Mouse (Mus musculus) testis, postnatal 10 days (tissue): ENCODE data around the gene Actn4.
A peak's percentile ranks its signal among the peaks of the same experiment; 100 is the strongest.
"Not testable (repeated sequence)": the region's sequence is repeated elsewhere in the genome, so short reads cannot be mapped to it uniquely, and the experiment has no call there.

ENCODE experiments used
- DNase-seq: peaks from one replicate; pipeline ENCODE4 v3.0.0; 2021; ENCODE audit warnings: low spot score

Actn4 gene

DNA sequence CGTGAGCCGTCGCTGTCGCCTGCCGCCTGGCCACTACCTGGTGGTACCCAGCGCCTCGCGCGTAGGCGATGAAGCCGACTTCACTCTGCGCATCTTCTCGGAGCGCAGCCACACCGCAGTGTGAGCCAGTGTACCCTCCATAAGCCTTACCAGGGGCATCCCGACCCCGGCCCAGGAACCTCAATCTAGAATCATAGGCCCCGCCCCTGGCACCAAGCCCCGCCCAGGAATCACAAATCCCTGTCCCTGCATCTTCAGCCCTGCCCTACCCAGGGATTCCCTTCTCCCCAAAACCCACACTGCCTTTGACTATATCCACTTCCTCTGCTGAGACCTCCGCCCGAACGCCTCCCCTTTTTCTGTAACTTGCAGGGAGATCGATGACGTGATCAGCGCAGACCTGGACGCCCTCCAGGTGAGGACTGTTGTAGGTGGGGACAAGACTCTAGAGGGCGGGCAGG is 73.4 kb downstream of the Actn4 start:
- peak; percentile 71 for DNase-seq

DNA sequence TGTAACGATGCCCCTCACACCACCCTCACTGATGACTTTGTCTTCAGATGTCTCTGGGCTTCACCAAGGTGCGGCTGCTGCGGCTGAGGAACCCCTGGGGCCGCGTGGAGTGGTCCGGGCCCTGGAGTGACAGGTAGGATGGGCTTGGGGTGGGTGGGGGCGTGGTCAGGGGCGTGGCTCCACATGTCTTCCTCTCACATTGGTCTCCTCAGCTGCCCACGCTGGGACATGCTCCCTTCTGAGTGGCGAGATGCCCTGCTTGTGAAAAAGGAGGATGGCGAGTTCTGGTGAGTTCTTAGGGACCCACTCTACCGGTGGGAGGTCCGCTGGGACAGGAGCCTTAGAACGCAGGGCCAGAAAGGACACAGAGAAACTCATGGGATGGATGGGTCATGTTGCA is 75.7 kb downstream of the Actn4 start:
- no peak for DNase-seq

- not testable (repeated sequence) for DNase-seq
Measured at GRCm38 (mm10) chr7:28883704-28884103, 78.4 kb downstream of the Actn4 start.

GRCm38 (mm10) chr7:28883039-28883438 is 79.1 kb downstream of the Actn4 start:
- no peak for DNase-seq

- no peak for DNase-seq
Measured at GRCm38 (mm10) chr7:28881199-28881598, 80.9 kb downstream of the Actn4 start, which contains the start of gene Capn12. Gene Capn12, plus strand, starts transcription at chr7:28881422.

- no peak for DNase-seq
Measured at GRCm38 (mm10) chr7:28880554-28880953, 81.6 kb downstream of the Actn4 start.

- DNase-seq, result no peak
Measured at GRCm38 (mm10) chr7:28879606-28880005, 82.5 kb downstream of the Actn4 start.

GRCm38 (mm10) chr7:28877856-28878255 is 84.3 kb downstream of the Actn4 start:
- DNase-seq, result no peak

DNA sequence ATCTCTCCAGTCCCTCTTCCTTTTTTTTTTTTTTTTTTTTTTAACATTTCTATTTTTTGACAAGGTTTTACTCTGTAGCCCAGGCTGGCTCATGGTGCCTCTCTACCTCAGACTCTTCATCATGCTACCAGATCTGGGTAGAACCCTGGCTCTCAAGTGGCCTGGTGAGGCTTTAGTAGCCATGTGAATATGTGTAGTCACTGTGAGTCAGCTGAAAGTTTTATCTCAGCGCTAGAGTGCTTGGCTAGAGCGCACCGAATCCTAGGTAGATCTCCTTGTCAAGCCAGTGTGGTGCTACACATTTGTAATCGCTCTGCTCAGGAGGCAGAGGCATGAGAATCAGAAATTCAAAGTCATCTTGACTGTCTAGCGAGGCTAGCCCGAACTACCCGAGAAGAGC is 85.0 kb downstream of the Actn4 start:
- no peak for DNase-seq

DNA sequence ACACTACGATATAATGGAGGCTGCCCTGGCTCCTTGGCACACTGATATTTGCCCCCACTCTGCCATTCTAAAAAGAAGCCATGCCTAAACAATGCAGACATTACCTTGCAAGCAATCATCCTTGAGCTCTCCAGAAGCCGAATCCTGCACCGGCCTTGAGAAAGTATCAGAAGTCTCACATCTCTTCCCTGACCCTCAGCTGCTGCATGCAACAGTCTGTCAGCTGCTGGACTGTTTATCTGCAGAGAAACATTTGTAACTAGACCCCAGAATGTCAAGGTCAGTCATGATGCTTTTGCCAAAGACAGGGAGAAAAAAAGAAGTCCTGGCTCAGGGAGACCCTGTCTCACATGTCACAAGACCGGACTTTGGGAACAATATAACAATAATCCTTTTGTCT is 86.0 kb downstream of the Actn4 start:
- no peak for DNase-seq

DNA sequence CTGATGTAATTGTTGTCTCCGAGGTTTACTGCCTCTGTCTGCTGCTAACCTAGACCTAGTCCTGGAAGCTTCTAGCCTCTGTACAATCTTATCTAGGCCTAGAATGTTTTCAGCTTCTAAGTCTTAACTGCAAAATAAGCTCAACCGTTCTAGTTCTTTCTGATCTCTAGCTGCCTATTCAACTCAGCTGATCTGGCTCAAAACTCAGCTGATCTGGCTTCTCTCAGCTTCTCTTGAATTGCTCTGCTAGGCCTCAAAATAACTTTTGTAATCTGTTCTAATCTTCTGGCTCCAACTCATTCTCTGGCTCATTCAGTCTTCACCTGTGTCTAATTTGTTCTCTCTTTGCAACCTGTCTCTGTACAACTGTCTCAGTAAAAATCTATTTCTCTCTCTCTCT is 87.6 kb downstream of the Actn4 start:
- DNase-seq, result no peak

- peak; percentile 68 for DNase-seq
Measured at GRCm38 (mm10) chr7:28870901-28871664, 91.1 kb downstream of the Actn4 start.

- DNase-seq, result peak; percentile 87
Measured at GRCm38 (mm10) chr7:28867508-28868340, 94.4 kb downstream of the Actn4 start.

DNA sequence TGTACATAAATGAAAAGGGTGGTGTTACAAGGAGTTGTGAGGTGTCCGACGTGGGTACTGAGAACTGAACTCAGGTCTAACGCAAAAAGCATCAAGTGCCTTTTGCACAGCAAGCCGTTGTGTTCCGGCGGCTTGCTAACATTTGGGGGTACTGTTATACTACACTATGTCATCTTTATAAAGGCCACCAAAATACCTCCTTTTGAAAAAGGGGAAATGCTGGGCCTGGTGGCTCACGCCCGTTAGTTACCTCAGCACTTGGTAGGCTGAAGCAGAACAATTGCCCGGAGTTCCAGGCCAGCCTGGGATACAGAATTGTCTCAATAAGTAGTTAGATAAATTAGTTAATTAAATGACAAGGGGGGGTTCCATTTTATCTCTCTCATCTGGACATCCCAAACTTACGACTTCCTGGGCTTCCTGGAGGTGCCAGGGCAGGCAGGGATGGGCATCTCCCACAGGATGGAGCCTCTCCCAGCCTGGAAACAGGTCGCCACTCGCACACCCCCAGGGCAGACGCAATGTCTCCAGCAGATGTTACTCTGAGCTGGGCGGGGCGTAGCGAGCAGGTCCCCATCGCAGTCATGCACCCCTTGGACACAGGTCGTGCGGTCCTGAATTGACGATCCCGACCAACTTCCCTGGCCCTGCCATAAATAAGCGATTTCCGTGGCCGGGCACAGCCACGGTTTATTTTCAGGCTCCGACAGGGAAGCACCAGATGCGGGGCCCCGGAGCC is 95.2 kb downstream of the Actn4 start:
- DNase-seq, result peak; percentile 60

DNA sequence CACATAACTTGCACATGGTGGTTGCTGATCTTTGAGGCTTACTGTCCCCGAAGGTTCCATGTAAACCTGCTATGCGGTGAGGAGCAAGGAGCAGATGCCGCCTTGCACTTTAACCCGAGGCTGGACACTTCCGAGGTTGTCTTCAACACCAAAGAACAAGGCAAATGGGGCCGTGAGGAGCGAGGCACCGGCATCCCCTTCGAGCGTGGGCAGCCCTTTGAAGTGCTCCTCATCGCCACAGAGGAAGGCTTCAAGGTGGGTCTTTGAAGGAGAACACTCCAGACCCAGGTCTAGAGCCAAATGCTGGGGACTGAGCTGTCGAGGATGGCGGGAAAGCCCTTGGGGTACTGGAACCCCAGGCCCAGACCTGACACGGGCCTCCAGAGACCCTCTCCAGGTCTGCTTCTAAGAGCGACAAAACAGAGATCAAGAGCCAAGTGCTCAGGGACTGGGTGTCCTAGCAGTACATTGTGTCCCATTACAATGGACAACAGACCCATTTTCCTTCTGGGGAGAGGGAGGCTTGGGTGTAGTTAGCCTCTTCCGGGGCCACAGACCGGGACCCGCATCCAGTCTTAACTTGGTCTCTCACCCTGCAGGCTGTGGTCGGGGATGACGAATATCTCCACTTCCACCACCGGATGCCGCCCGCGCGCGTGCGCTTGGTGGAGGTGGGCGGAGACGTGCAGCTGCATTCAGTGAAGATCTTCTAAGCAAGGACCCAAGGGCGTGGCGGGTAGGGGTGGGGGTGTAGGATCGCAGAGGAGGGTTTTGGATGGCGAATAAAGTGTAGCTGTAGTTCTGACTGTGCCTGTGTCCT is 96.4 kb downstream of the Actn4 start:
- DNase-seq, result peak; percentile 85

- peak; percentile 71 for DNase-seq
Measured at GRCm38 (mm10) chr7:28864288-28864750, 97.8 kb downstream of the Actn4 start.

DNA sequence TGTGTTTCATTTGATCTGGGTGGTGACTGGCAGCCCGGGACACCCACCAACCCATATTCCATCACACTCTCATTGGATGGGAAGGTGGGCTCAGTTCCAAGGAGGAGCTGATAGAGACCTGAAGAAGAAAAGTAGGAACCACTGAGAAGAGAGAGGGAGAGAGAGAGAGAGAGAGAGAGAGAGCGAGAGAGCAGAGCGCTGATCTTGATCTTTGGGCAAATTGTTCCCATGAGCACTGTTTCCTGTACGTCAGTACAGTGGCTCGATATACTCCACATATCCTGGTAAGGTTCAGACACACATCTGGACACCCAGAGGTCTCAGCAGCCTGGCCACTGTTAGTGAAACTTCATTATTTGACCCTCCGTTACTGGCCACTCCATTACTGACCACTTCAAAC is 98.6 kb downstream of the Actn4 start, which contains the start of gene Lgals7:
Gene Lgals7 (plus strand): TSS at position 314 of the 400 bp plus-strand sequence.
- no peak for DNase-seq

DNA sequence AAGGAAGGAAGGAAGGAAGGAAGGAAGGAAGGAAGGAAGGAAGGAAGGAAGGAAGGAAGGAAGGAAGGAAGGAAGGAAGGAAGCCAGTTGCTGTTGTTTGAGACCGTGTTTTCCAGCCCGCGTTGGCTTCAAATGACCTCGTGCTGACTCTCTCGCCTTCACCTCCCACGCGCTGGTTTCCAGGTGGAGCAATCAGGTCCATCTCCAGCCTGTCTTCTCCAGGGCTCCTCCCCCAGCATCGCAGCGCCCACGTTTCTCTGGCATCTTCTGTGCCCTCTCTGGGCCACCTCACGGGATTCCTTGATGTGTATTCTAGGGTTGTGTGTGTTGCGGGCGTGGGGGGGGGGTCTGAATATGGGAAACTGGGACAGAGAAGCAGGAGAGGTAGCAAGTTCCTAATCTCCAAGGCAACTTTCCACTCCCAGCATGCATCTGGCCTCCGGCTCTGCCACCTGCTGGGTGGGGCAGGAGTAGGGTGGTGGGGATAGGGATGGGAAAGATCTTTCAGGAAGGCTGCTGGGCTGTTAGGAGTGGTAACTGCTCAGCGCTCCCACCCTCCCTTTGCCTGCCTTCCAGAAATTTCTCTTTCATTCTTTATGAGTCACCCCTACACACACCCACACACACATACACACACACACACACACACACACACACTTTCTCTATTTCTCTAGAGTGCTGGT is 99.2 kb downstream of the Actn4 start:
- DNase-seq, result peak; percentile 61

DNA sequence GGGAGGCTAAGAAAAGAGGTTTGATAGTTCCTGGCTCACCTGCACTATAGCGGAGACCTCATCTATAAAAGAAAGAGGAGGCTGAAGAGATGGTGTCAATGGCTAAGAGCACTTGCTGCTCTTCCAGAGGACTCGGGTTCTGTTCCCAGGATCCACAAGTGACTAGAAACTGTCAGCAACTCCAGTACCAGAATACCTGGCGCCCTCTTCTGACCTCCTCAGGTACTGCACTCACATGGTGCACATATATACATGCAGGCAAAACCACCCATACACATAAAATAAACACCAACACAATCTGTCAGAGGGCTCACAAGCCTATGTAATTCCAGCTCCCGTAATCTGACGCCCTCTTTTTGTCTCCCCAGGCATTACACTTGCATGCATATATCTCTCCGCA is 101.2 kb downstream of the Actn4 start:
- DNase-seq, result peak; percentile 53

DNA sequence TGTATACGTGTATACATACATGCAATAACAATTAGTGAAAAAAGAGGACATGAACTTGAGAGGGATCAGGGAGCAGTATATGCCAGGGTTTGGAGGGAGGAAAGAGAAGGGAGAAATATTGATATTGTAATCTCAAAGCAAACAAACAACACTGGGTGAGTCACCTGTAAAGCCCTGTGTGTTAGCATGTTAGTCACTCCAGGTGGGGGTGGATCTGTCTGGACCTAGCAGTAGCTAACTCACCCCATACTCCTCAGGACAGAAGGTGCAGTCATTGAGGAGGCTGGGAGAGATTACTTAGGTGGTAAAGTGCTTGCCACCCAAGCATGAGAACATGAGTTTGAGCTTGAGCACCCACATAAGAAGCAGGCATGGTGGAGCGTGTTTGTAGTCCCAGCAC is 102.2 kb downstream of the Actn4 start:
- no peak for DNase-seq

DNA sequence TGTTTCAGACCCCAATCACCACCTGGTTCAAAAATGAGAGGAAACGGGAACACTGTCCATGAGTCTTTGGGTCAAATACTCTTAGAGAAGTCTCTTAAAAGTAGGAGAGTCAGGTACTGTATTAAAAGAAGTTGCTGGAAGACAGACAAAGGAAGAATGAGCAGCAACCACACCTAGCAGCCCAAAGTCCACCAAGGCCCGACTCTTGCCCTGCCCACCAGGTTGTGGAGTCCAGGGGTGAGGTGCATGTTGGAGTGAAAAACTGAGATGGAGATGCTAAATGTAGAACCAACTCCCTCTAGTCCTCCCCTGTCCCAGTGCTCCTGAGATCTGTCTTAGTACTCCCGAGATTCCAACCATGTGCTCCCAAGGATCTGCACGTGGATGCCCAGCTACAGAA is 111.5 kb downstream of the Actn4 start:
- no peak for DNase-seq
